Mouse (Mus musculus) CH12.LX (cell line): ENCODE measurements at regions not wholly inside any gene's neighbourhood (a gene's known extent, or its start where the extent isn't known, plus 50 kb on each side); places are given as distances from the start of the nearest gene placed in this dataset.

Experiments
- CTCF ChIP-seq, 2 experiments: IDR thresholded peaks in 1 of 2; conservative IDR thresholded peaks in 1 of 2; 2 replicates each; pipeline ENCODE4 v1.5.1; 2011 to 2012; ENCODE audit warnings: low read depth in 2 of 2, low read length in 2 of 2, improper control_type of control experiment in 1 of 2, inconsistent platforms in 1 of 2, mild to moderate bottlenecking in 1 of 2, moderate library complexity in 1 of 2
- EP300 ChIP-seq: IDR thresholded peaks from 2 replicates; pipeline ENCODE4 v1.6.1; 2011; ENCODE audit warnings: low read length, improper control_type of control experiment
- ETS1 ChIP-seq: conservative IDR thresholded peaks from 2 replicates; pipeline ENCODE4 v1.6.1; 2012; ENCODE audit warnings: low read depth, mild to moderate bottlenecking, inconsistent platforms, low read length, improper control_type of control experiment, moderate library complexity
- POLR2A ChIP-seq: IDR thresholded peaks from 2 replicates; pipeline ENCODE4 v1.6.1; 2011; ENCODE audit warnings: low read depth, mild to moderate bottlenecking, improper control_type of control experiment, low read length
- SIN3A ChIP-seq: IDR thresholded peaks from 2 replicates; pipeline ENCODE4 v1.6.1; 2012; ENCODE audit warnings: low read length, improper control_type of control experiment, inconsistent platforms
- SMC3 ChIP-seq: IDR thresholded peaks from 2 replicates; pipeline ENCODE4 v1.6.1; 2011; ENCODE audit warnings: low read depth, low read length, improper control_type of control experiment
- UBTF ChIP-seq: IDR thresholded peaks from 2 replicates; pipeline ENCODE4 v1.6.1; 2012; ENCODE audit warnings: low read depth, mild to moderate bottlenecking, inconsistent platforms, low read length, improper control_type of control experiment, moderate library complexity
- ZC3H11A ChIP-seq: IDR thresholded peaks from 2 replicates; pipeline ENCODE4 v1.6.1; 2012; ENCODE audit warnings: low read depth, mild to moderate bottlenecking, inconsistent platforms, low read length, improper control_type of control experiment
- ZMIZ1 ChIP-seq: IDR thresholded peaks from 2 replicates; pipeline ENCODE4 v1.6.1; 2012; ENCODE audit warnings: low read depth, mild to moderate bottlenecking, inconsistent platforms, low read length, improper control_type of control experiment

GRCm38 (mm10) chr10:96909661-96910315, 293.0 kb downstream of the Btg1 start:
- TF ChIP-seq EP300: peak; percentile 42; the same call in 1 of the 2 replicates
- TF ChIP-seq CTCF (conservative IDR thresholded peaks at IDR 0.05 in 1 of 2, IDR thresholded peaks at IDR 0.05 in 1 of 2; ENCODE audit: low read depth in 2 of 2, low read length in 2 of 2): no peak
- TF ChIP-seq SIN3A: no peak
- no peak for TF ChIP-seq SMC3
- no peak for TF ChIP-seq POLR2A
- TF ChIP-seq ETS1: no peak
- TF ChIP-seq UBTF: no peak
- no peak for TF ChIP-seq ZC3H11A
- no peak for TF ChIP-seq ZMIZ1
